Mouse (Mus musculus): ENCODE measurements around the gene Atrx. TPM values are rescaled to one million over a fixed set of nuclear protein-coding genes. Genes with fewer than 3 reads are reported as not detected.

Atrx gene
- polyA plus RNA-seq, 1 experiment, result 7.9 TPM

- Histone ChIP-seq H3K36me3 (ENCODE audit: control insufficient read depth, insufficient read depth) (no peaks in the 10 kb centered on the region), H3K4me3 (ENCODE audit: insufficient read depth, poor library complexity, severe bottlenecking) (no peak overlapping the region), H3ac (ENCODE audit: control insufficient read depth, insufficient read length, low read depth) (no peak overlapping the region), H3K27me3 (ENCODE audit: control insufficient read depth, insufficient read depth, insufficient read length) (no peaks in the 10 kb centered on the region), H3K79me3 (ENCODE audit: low read depth) (no peaks in the 10 kb centered on the region), H3K79me2 (ENCODE audit: control insufficient read depth, insufficient read depth) (no peaks in the 10 kb centered on the region)
- TF ChIP-seq USF1 (IDR thresholded peaks at IDR 0.05; ENCODE audit: low read depth) (no peak), MAX (IDR thresholded peaks at IDR 0.05) (no peak), CTCF (IDR thresholded peaks at IDR 0.05; ENCODE audit: control insufficient read depth, insufficient read depth, insufficient read length) (no peak), MYOD1 (IDR thresholded peaks at IDR 0.05; ENCODE audit: control insufficient read depth, insufficient read length, low read depth) (no peak), MYOG (IDR thresholded peaks at IDR 0.05; ENCODE audit: control insufficient read depth, extremely low read depth, insufficient read length) (no peak), CEBPB (IDR thresholded peaks at IDR 0.05; ENCODE audit: low read depth) (no peak), FOSL1 (IDR thresholded peaks at IDR 0.05; ENCODE audit: insufficient read depth, low read length, poor library complexity, severe bottlenecking) (no peak)
Observed at GRCm38 (mm10) chrX:105934341-105934740, 5.1 kb upstream of the Atrx start.

GRCm38 (mm10) chrX:105929478-105930038 lies 355 bp upstream of the Atrx start:
- H3K27me3 ChIP-seq (ENCODE audit: control insufficient read depth, insufficient read depth, insufficient read length), result no peaks in the 10 kb centered on the region
- TF ChIP-seq CTCF (IDR thresholded peaks at IDR 0.05; ENCODE audit: control insufficient read depth, insufficient read depth, insufficient read length), result no peak
- no peak for TF ChIP-seq MYOD1 (IDR thresholded peaks at IDR 0.05; ENCODE audit: control insufficient read depth, insufficient read length, low read depth)
- no peak for TF ChIP-seq MYOG (IDR thresholded peaks at IDR 0.05; ENCODE audit: control insufficient read depth, extremely low read depth, insufficient read length)
- no peak for TF ChIP-seq CEBPB (IDR thresholded peaks at IDR 0.05; ENCODE audit: low read depth)
- no peak for TF ChIP-seq MAX (IDR thresholded peaks at IDR 0.05)
- TF ChIP-seq USF1 (IDR thresholded peaks at IDR 0.05; ENCODE audit: low read depth), result no peak
- no peak for TF ChIP-seq FOSL1 (IDR thresholded peaks at IDR 0.05; ENCODE audit: insufficient read depth, low read length, poor library complexity, severe bottlenecking)
- no peak overlapping the region for H3ac ChIP-seq (ENCODE audit: control insufficient read depth, insufficient read length, low read depth)
- peaks cover 36% of the 10 kb centered on the region for H3K79me3 ChIP-seq (ENCODE audit: low read depth)
- H3K4me3 ChIP-seq (ENCODE audit: insufficient read depth, poor library complexity, severe bottlenecking), result no peak overlapping the region
- H3K79me2 ChIP-seq (ENCODE audit: control insufficient read depth, insufficient read depth), result peaks cover 46% of the 10 kb centered on the region
- H3K36me3 ChIP-seq (ENCODE audit: control insufficient read depth, insufficient read depth), result peaks cover 3% of the 10 kb centered on the region

- H3K27me3 ChIP-seq (ENCODE audit: control insufficient read depth, insufficient read depth, insufficient read length), result no peaks in the 10 kb centered on the region
- peak overlapping the region; percentile 84 for H3ac ChIP-seq (ENCODE audit: control insufficient read depth, insufficient read length, low read depth)
- peaks cover 3% of the 10 kb centered on the region for H3K36me3 ChIP-seq (ENCODE audit: control insufficient read depth, insufficient read depth)
- peak overlapping the region; percentile 66 for H3K4me3 ChIP-seq (ENCODE audit: insufficient read depth, poor library complexity, severe bottlenecking)
- TF ChIP-seq FOSL1 (IDR thresholded peaks at IDR 0.05; ENCODE audit: insufficient read depth, low read length, poor library complexity, severe bottlenecking), result no peak
- TF ChIP-seq MYOG (IDR thresholded peaks at IDR 0.05; ENCODE audit: control insufficient read depth, extremely low read depth, insufficient read length), result no peak
- no peak for TF ChIP-seq MYOD1 (IDR thresholded peaks at IDR 0.05; ENCODE audit: control insufficient read depth, insufficient read length, low read depth)
- TF ChIP-seq CTCF (IDR thresholded peaks at IDR 0.05; ENCODE audit: control insufficient read depth, insufficient read depth, insufficient read length), result no peak
- TF ChIP-seq USF1 (IDR thresholded peaks at IDR 0.05; ENCODE audit: low read depth), result no peak
- TF ChIP-seq MAX (IDR thresholded peaks at IDR 0.05), result no peak
- no peak for TF ChIP-seq CEBPB (IDR thresholded peaks at IDR 0.05; ENCODE audit: low read depth)
- H3K79me3 ChIP-seq (ENCODE audit: low read depth), result peaks cover 48% of the 10 kb centered on the region
- peaks cover 60% of the 10 kb centered on the region for H3K79me2 ChIP-seq (ENCODE audit: control insufficient read depth, insufficient read depth)
Observed at GRCm38 (mm10) chrX:105927941-105928860, 1.0 kb downstream of the Atrx start.

- peaks cover 79% of the 10 kb centered on the region for H3K79me2 ChIP-seq (ENCODE audit: control insufficient read depth, insufficient read depth)
- peaks cover 3% of the 10 kb centered on the region for H3K36me3 ChIP-seq (ENCODE audit: control insufficient read depth, insufficient read depth)
- no peaks in the 10 kb centered on the region for H3K27me3 ChIP-seq (ENCODE audit: control insufficient read depth, insufficient read depth, insufficient read length)
- TF ChIP-seq CEBPB (IDR thresholded peaks at IDR 0.05; ENCODE audit: low read depth) (no peak), FOSL1 (IDR thresholded peaks at IDR 0.05; ENCODE audit: insufficient read depth, low read length, poor library complexity, severe bottlenecking) (no peak), MYOD1 (IDR thresholded peaks at IDR 0.05; ENCODE audit: control insufficient read depth, insufficient read length, low read depth) (no peak), MAX (IDR thresholded peaks at IDR 0.05) (no peak), MYOG (IDR thresholded peaks at IDR 0.05; ENCODE audit: control insufficient read depth, extremely low read depth, insufficient read length) (no peak), CTCF (IDR thresholded peaks at IDR 0.05; ENCODE audit: control insufficient read depth, insufficient read depth, insufficient read length) (no peak), USF1 (IDR thresholded peaks at IDR 0.05; ENCODE audit: low read depth) (no peak)
- H3ac ChIP-seq (ENCODE audit: control insufficient read depth, insufficient read length, low read depth), result no peak overlapping the region
- no peak overlapping the region for H3K4me3 ChIP-seq (ENCODE audit: insufficient read depth, poor library complexity, severe bottlenecking)
- H3K79me3 ChIP-seq (ENCODE audit: low read depth), result peaks cover 65% of the 10 kb centered on the region
Observed at GRCm38 (mm10) chrX:105926121-105926735, 3.0 kb downstream of the Atrx start.

GRCm38 (mm10) chrX:105924326-105925070 lies 4.7 kb downstream of the Atrx start:
- no peaks in the 10 kb centered on the region for H3K27me3 ChIP-seq (ENCODE audit: control insufficient read depth, insufficient read depth, insufficient read length)
- TF ChIP-seq CEBPB (IDR thresholded peaks at IDR 0.05; ENCODE audit: low read depth), result no peak
- TF ChIP-seq MYOG (IDR thresholded peaks at IDR 0.05; ENCODE audit: control insufficient read depth, extremely low read depth, insufficient read length), result no peak
- TF ChIP-seq FOSL1 (IDR thresholded peaks at IDR 0.05; ENCODE audit: insufficient read depth, low read length, poor library complexity, severe bottlenecking), result no peak
- TF ChIP-seq CTCF (IDR thresholded peaks at IDR 0.05; ENCODE audit: control insufficient read depth, insufficient read depth, insufficient read length), result no peak
- TF ChIP-seq MYOD1 (IDR thresholded peaks at IDR 0.05; ENCODE audit: control insufficient read depth, insufficient read length, low read depth), result no peak
- no peak for TF ChIP-seq USF1 (IDR thresholded peaks at IDR 0.05; ENCODE audit: low read depth)
- TF ChIP-seq MAX (IDR thresholded peaks at IDR 0.05), result no peak
- no peak overlapping the region for H3K4me3 ChIP-seq (ENCODE audit: insufficient read depth, poor library complexity, severe bottlenecking)
- H3ac ChIP-seq (ENCODE audit: control insufficient read depth, insufficient read length, low read depth), result no peak overlapping the region
- peaks cover 97% of the 10 kb centered on the region for H3K79me2 ChIP-seq (ENCODE audit: control insufficient read depth, insufficient read depth)
- H3K36me3 ChIP-seq (ENCODE audit: control insufficient read depth, insufficient read depth), result peaks cover 3% of the 10 kb centered on the region
- H3K79me3 ChIP-seq (ENCODE audit: low read depth), result peaks cover 80% of the 10 kb centered on the region

Data from C2C12 (cell line).